Mouse (Mus musculus) E14TG2a.4 (cell line): Measurements from ENCODE around the gene Trim71.

Source experiments
- CTCF ChIP-seq: conservative IDR thresholded peaks from 2 replicates; pipeline ENCODE4 v1.5.1; 2014; ENCODE audit warnings: low read length
- NANOG ChIP-seq: IDR thresholded peaks from 2 replicates; pipeline ENCODE4 v1.6.1; 2014; ENCODE audit warnings: borderline replicate concordance, low read length, mixed read lengths
- POU5F1 ChIP-seq: IDR thresholded peaks from 2 replicates; pipeline ENCODE4 v1.6.1; 2014; ENCODE audit warnings: low read length, borderline replicate concordance

DNA sequence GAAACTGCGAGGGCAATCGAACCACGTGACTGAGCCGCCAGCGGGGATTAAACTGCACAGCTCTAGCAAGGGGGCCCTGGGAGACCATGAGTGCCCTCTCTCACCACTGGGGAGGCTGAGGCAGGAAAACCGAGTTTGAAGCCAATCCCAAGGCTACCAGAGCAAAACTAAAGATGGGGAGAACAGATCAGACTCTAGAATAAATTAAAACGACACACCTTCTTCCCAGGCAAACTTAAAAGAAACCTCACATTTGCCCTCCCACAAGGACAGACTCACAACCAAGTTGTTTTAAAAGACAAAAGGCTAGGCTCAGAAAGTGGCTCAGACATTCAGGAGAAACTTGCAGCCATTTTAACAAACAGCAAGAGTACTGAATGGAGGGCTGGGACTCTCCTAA lies 7.1 kb downstream of the Trim71 start:
- TF ChIP-seq CTCF (no peak), NANOG (no peak; the same call in 1 of the 2 replicates), POU5F1 (no peak)
